Mouse (Mus musculus) CD4-positive naive resting alpha-beta T cell, adult 76 days (primary cell): ENCODE measurements around the gene Rbl2. TPM values are rescaled to one million over a fixed set of nuclear protein-coding genes. Genes with fewer than 3 reads are reported as not detected.

Experiments
- total RNA-seq: library from RNA; stranded (reverse); gene quantifications from one replicate; pipeline ENCODE4 v1.2.4, GENCODE M21; 2023

Gene Rbl2
- 102 TPM for total RNA-seq

DNA sequence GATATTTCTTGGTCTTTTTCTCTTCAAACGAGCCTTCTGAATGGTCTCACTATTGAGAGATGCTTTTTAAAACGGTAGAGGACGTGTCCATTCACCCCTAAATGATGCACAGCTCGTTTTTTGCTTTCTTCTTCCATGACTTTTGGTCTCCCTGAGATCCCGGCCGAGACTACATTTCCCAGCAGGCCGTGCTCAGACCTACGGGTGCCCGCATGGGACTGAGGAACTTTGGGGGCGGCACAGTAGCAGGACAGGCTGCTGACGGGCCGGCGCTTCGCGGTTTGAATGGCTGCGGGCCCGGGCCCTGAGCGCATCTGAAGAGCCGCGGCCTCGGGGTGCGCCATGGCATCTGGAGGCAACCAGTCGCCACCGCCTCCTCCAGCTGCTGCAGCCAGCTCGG, at the start of gene Rbl2:
Gene Rbl2, plus strand, starts transcription at position 224 of the 400 bp plus-strand sequence.

Other genes starting within 250 kb of the Rbl2 start
- gene Chd9, start 241.7 kb upstream of the Rbl2 start, total RNA-seq = 82.6 TPM
- 11.9 TPM for gene Aktip, start 129.9 kb downstream of the Rbl2 start, total RNA-seq
- gene Rpgrip1l, start 243.2 kb downstream of the Rbl2 start, total RNA-seq = 2.6 TPM
- gene Fto, start 243.5 kb downstream of the Rbl2 start, total RNA-seq = 68.4 TPM